Mouse (Mus musculus): ENCODE measurements around the gene S100a2. TPM values are rescaled to one million over a fixed set of nuclear protein-coding genes. Genes with fewer than 3 reads are reported as not detected.

The S100a2 gene
- polyA plus RNA-seq, 1 experiment from 2014 or later, result not detected

- H3K36me3 ChIP-seq (ENCODE audit: control insufficient read depth, insufficient read depth, low read length), result no peaks in the 10 kb centered on the region
- H3K9me3 ChIP-seq (ENCODE audit: control insufficient read depth, low read length), result no peaks in the 10 kb centered on the region
- H3K27ac ChIP-seq (replicated peaks in 1 of 2; ENCODE audit: control insufficient read depth in 1 of 2, insufficient read depth in 1 of 2, low read depth in 2 of 2, low read length in 2 of 2), result no peak overlapping the region
- H3K9ac ChIP-seq (ENCODE audit: low read length), result no peak overlapping the region
- H3K27me3 ChIP-seq (ENCODE audit: control insufficient read depth, insufficient read depth, low read length), result no peaks in the 10 kb centered on the region
- WGBS, result 51% methylated on average over 4 of the region's 4 CpGs
- ATAC-seq (ENCODE audit: insufficient number of reproducible peaks, insufficient read depth, low FRiP score, low read depth), result no peak
- H3K4me3 ChIP-seq (ENCODE audit: control insufficient read depth in 1 of 2, insufficient read depth in 1 of 2, low read depth in 1 of 2, low read length in 2 of 2), result no peak overlapping the region
- peaks cover 10 to 11% of the 10 kb centered on the region in 2 experiments for H3K4me1 ChIP-seq (ENCODE audit: control insufficient read depth in 2 of 2, insufficient read depth in 2 of 2, low read length in 2 of 2)
- H3K4me2 ChIP-seq (ENCODE audit: low read length), result no peak overlapping the region
Observed at GRCm38 (mm10) chr3:90627807-90628206, 37.8 kb downstream of the S100a2 start.

- WGBS, result 75% methylated on average over 2 of the region's 2 CpGs
- Histone ChIP-seq H3K9ac (ENCODE audit: low read length) (no peak overlapping the region), H3K4me1 (ENCODE audit: control insufficient read depth in 2 of 2, insufficient read depth in 2 of 2, low read length in 2 of 2) (0 out of 4 replicates have a peak, but pooled peaks cover 0 to 2% of the 10 kb centered on the region in 2 experiments), H3K27me3 (ENCODE audit: control insufficient read depth, insufficient read depth, low read length) (no peaks in the 10 kb centered on the region), H3K4me2 (ENCODE audit: low read length) (no peak overlapping the region), H3K4me3 (ENCODE audit: control insufficient read depth in 1 of 2, insufficient read depth in 1 of 2, low read depth in 1 of 2, low read length in 2 of 2) (no peak overlapping the region), H3K36me3 (ENCODE audit: control insufficient read depth, insufficient read depth, low read length) (no peaks in the 10 kb centered on the region), H3K9me3 (ENCODE audit: control insufficient read depth, low read length) (no peaks in the 10 kb centered on the region), H3K27ac (replicated peaks in 1 of 2; ENCODE audit: control insufficient read depth in 1 of 2, insufficient read depth in 1 of 2, low read depth in 2 of 2, low read length in 2 of 2) (no peak overlapping the region)
- ATAC-seq (ENCODE audit: insufficient number of reproducible peaks, insufficient read depth, low FRiP score, low read depth), result no peak
Observed at GRCm38 (mm10) chr3:90629298-90629697, 39.3 kb downstream of the S100a2 start.

- Histone ChIP-seq H3K36me3 (ENCODE audit: control insufficient read depth, insufficient read depth, low read length) (no peaks in the 10 kb centered on the region), H3K4me3 (ENCODE audit: control insufficient read depth in 1 of 2, insufficient read depth in 1 of 2, low read depth in 1 of 2, low read length in 2 of 2) (no peak overlapping the region), H3K9me3 (ENCODE audit: control insufficient read depth, low read length) (no peaks in the 10 kb centered on the region), H3K4me1 (ENCODE audit: control insufficient read depth in 2 of 2, insufficient read depth in 2 of 2, low read length in 2 of 2) (no peaks in the 10 kb centered on the region), H3K27ac (replicated peaks in 1 of 2; ENCODE audit: control insufficient read depth in 1 of 2, insufficient read depth in 1 of 2, low read depth in 2 of 2, low read length in 2 of 2) (no peak overlapping the region), H3K4me2 (ENCODE audit: low read length) (no peak overlapping the region), H3K9ac (ENCODE audit: low read length) (no peak overlapping the region), H3K27me3 (ENCODE audit: control insufficient read depth, insufficient read depth, low read length) (no peaks in the 10 kb centered on the region)
- WGBS, result 77% methylated on average over 2 of the region's 2 CpGs
- no peak for ATAC-seq (ENCODE audit: insufficient number of reproducible peaks, insufficient read depth, low FRiP score, low read depth)
Observed at GRCm38 (mm10) chr3:90631984-90632383, 41.9 kb downstream of the S100a2 start.

- H3K27ac ChIP-seq (replicated peaks in 1 of 2; ENCODE audit: control insufficient read depth in 1 of 2, insufficient read depth in 1 of 2, low read depth in 2 of 2, low read length in 2 of 2), result no peak overlapping the region
- no peak overlapping the region for H3K4me3 ChIP-seq (ENCODE audit: control insufficient read depth in 1 of 2, insufficient read depth in 1 of 2, low read depth in 1 of 2, low read length in 2 of 2)
- no peaks in the 10 kb centered on the region for H3K27me3 ChIP-seq (ENCODE audit: control insufficient read depth, insufficient read depth, low read length)
- no peak overlapping the region for H3K4me2 ChIP-seq (ENCODE audit: low read length)
- 32% methylated on average over 1 of the region's 1 CpGs for WGBS
- H3K36me3 ChIP-seq (ENCODE audit: control insufficient read depth, insufficient read depth, low read length), result no peaks in the 10 kb centered on the region
- H3K9ac ChIP-seq (ENCODE audit: low read length), result no peak overlapping the region
- ATAC-seq (ENCODE audit: insufficient number of reproducible peaks, insufficient read depth, low FRiP score, low read depth), result no peak
- H3K4me1 ChIP-seq (ENCODE audit: control insufficient read depth in 2 of 2, insufficient read depth in 2 of 2, low read length in 2 of 2), result no peaks in the 10 kb centered on the region
- H3K9me3 ChIP-seq (ENCODE audit: control insufficient read depth, low read length), result no peaks in the 10 kb centered on the region
Observed at GRCm38 (mm10) chr3:90638511-90639275, 48.6 kb downstream of the S100a2 start.

- no peak for ATAC-seq (ENCODE audit: insufficient number of reproducible peaks, insufficient read depth, low FRiP score, low read depth)
- no peaks in the 10 kb centered on the region for H3K27me3 ChIP-seq (ENCODE audit: control insufficient read depth, insufficient read depth, low read length)
- no peak overlapping the region for H3K4me3 ChIP-seq (ENCODE audit: control insufficient read depth in 1 of 2, insufficient read depth in 1 of 2, low read depth in 1 of 2, low read length in 2 of 2)
- no peak overlapping the region for H3K4me2 ChIP-seq (ENCODE audit: low read length)
- 46% methylated on average over 7 of the region's 7 CpGs for WGBS
- no peak overlapping the region for H3K27ac ChIP-seq (replicated peaks in 1 of 2; ENCODE audit: control insufficient read depth in 1 of 2, insufficient read depth in 1 of 2, low read depth in 2 of 2, low read length in 2 of 2)
- no peaks in the 10 kb centered on the region for H3K36me3 ChIP-seq (ENCODE audit: control insufficient read depth, insufficient read depth, low read length)
- H3K9ac ChIP-seq (ENCODE audit: low read length), result no peak overlapping the region
- no peaks in the 10 kb centered on the region for H3K4me1 ChIP-seq (ENCODE audit: control insufficient read depth in 2 of 2, insufficient read depth in 2 of 2, low read length in 2 of 2)
- H3K9me3 ChIP-seq (ENCODE audit: control insufficient read depth, low read length), result no peaks in the 10 kb centered on the region
Observed at GRCm38 (mm10) chr3:90639511-90640154, 49.6 kb downstream of the S100a2 start.

GRCm38 (mm10) chr3:90640981-90641380 lies 50.9 kb downstream of the S100a2 start:
- Histone ChIP-seq H3K27me3 (ENCODE audit: control insufficient read depth, insufficient read depth, low read length) (no peaks in the 10 kb centered on the region), H3K36me3 (ENCODE audit: control insufficient read depth, insufficient read depth, low read length) (no peaks in the 10 kb centered on the region), H3K4me2 (ENCODE audit: low read length) (no peak overlapping the region), H3K27ac (replicated peaks in 1 of 2; ENCODE audit: control insufficient read depth in 1 of 2, insufficient read depth in 1 of 2, low read depth in 2 of 2, low read length in 2 of 2) (no peak overlapping the region), H3K4me3 (ENCODE audit: control insufficient read depth in 1 of 2, insufficient read depth in 1 of 2, low read depth in 1 of 2, low read length in 2 of 2) (no peak overlapping the region), H3K9me3 (ENCODE audit: control insufficient read depth, low read length) (no peaks in the 10 kb centered on the region), H3K4me1 (ENCODE audit: control insufficient read depth in 2 of 2, insufficient read depth in 2 of 2, low read length in 2 of 2) (no peaks in the 10 kb centered on the region), H3K9ac (ENCODE audit: low read length) (no peak overlapping the region)
- whole genome bisulfite sequencing, result 73% methylated on average over 7 of the region's 7 CpGs
- no peak for ATAC-seq (ENCODE audit: insufficient number of reproducible peaks, insufficient read depth, low FRiP score, low read depth)

All from heart, embryonic 14.5 days (tissue).